Mouse (Mus musculus): ENCODE measurements around the gene Usp35.

Gene Usp35

GRCm38 (mm10) chr7:97313364-97313995, 18.3 kb downstream of the Usp35 start:
- DNase-seq (ENCODE audit: low spot score in 2 of 2): no peak

- DNase-seq (ENCODE audit: low spot score in 2 of 2): no peak
Measured at GRCm38 (mm10) chr7:97312856-97313255, 19.0 kb downstream of the Usp35 start.

- no peak for DNase-seq (ENCODE audit: low spot score in 2 of 2)
Measured at GRCm38 (mm10) chr7:97312196-97312595, 19.6 kb downstream of the Usp35 start.

- no peak for DNase-seq (ENCODE audit: low spot score in 2 of 2)
Measured at GRCm38 (mm10) chr7:97311620-97312019, 20.2 kb downstream of the Usp35 start.

GRCm38 (mm10) chr7:97310341-97310635, 21.5 kb downstream of the Usp35 start:
- DNase-seq (ENCODE audit: low spot score in 2 of 2): no peak

- no peak for DNase-seq (ENCODE audit: low spot score in 2 of 2)
Measured at GRCm38 (mm10) chr7:97309461-97310340, 22.1 kb downstream of the Usp35 start.

GRCm38 (mm10) chr7:97307546-97307945, 24.3 kb downstream of the Usp35 start:
- no peak for DNase-seq (ENCODE audit: low spot score in 2 of 2)

- no peak for DNase-seq (ENCODE audit: low spot score in 2 of 2)
Measured at GRCm38 (mm10) chr7:97306813-97307212, 25.0 kb downstream of the Usp35 start.

- no peak for DNase-seq (ENCODE audit: low spot score in 2 of 2)
Measured at GRCm38 (mm10) chr7:97305206-97305605, 26.6 kb downstream of the Usp35 start.

GRCm38 (mm10) chr7:97304471-97304870, 27.3 kb downstream of the Usp35 start:
- DNase-seq (ENCODE audit: low spot score in 2 of 2): no peak

GRCm38 (mm10) chr7:97303614-97304013, 28.2 kb downstream of the Usp35 start:
- DNase-seq (ENCODE audit: low spot score in 2 of 2): no peak

GRCm38 (mm10) chr7:97302876-97303275, 28.9 kb downstream of the Usp35 start:
- DNase-seq (ENCODE audit: low spot score in 2 of 2): no peak

- no peak for DNase-seq (ENCODE audit: low spot score in 2 of 2)
Measured at GRCm38 (mm10) chr7:97302261-97302660, 29.6 kb downstream of the Usp35 start.

GRCm38 (mm10) chr7:97301321-97301720, 30.5 kb downstream of the Usp35 start:
- no peak for DNase-seq (ENCODE audit: low spot score in 2 of 2)

GRCm38 (mm10) chr7:97300914-97301313, 30.9 kb downstream of the Usp35 start:
- no peak for DNase-seq (ENCODE audit: low spot score in 2 of 2)

GRCm38 (mm10) chr7:97298943-97299342, 32.9 kb downstream of the Usp35 start:
- DNase-seq (ENCODE audit: low spot score in 2 of 2): no peak

- no peak for DNase-seq (ENCODE audit: low spot score in 2 of 2)
Measured at GRCm38 (mm10) chr7:97298279-97298678, 33.5 kb downstream of the Usp35 start.

GRCm38 (mm10) chr7:97297466-97297865, 34.4 kb downstream of the Usp35 start:
- DNase-seq (ENCODE audit: low spot score in 2 of 2): peak in 1 of 2 experiments; percentile 84

GRCm38 (mm10) chr7:97296986-97297385, 34.8 kb downstream of the Usp35 start:
- no peak for DNase-seq (ENCODE audit: low spot score in 2 of 2)

GRCm38 (mm10) chr7:97271068-97271467, 60.8 kb downstream of the Usp35 start:
- DNase-seq (ENCODE audit: low spot score in 2 of 2): no peak

- no peak for DNase-seq (ENCODE audit: low spot score in 2 of 2)
Measured at GRCm38 (mm10) chr7:97270367-97270766, 61.5 kb downstream of the Usp35 start.

GRCm38 (mm10) chr7:97262541-97262940, 69.3 kb downstream of the Usp35 start:
- no peak for DNase-seq (ENCODE audit: low spot score in 2 of 2)
